Mouse (Mus musculus): ENCODE measurements around the gene Zfp791. TPM values are rescaled to one million over a fixed set of nuclear protein-coding genes. Genes with fewer than 3 reads are reported as not detected.
"Not testable (repeated sequence)": the region's sequence is repeated elsewhere in the genome, so short reads cannot be mapped to it uniquely, and the experiment has no call there.

The Zfp791 gene
- 1 to 10 TPM; 1.6 to 2.6 TPM for total RNA-seq (2021)
- polyA plus RNA-seq (2012; rRNA removed) = 1.00 and 1.2 TPM in 2 replicates
- long read RNA-seq = 0 reads

- intact Hi-C loops (cut with DNase I) = no loop called here
- no peak within 1 kb of the TSS for H3K9ac ChIP-seq (ENCODE audit: low read depth, low read length)
- H3K4me1 ChIP-seq (ENCODE audit: control insufficient read depth, insufficient read depth, low read length) = no peaks in the 10 kb centered on the region
- no peaks in the 10 kb centered on the region for H3K79me2 ChIP-seq (replicated peaks; ENCODE audit: control insufficient read depth, insufficient read depth, low read length)
- 77% methylated on average over 3 of the region's 3 CpGs for WGBS
- DNase-seq = no peak
- TF ChIP-seq EP300 (IDR thresholded peaks at IDR 0.05; ENCODE audit: insufficient read depth, low read depth, low read length) = no peak
- TF ChIP-seq POLR2A (IDR thresholded peaks at IDR 0.05; ENCODE audit: insufficient read depth, low read depth, low read length) = no peak
- no peak for TF ChIP-seq CTCF (IDR thresholded peaks at IDR 0.05)
- H3K4me3 ChIP-seq = no peak within 1 kb of the TSS
- no peak within 1 kb of the TSS for H3K27ac ChIP-seq
- no peaks in the 10 kb centered on the region for H3K27me3 ChIP-seq (ENCODE audit: control insufficient read depth, insufficient read depth, low read length)
- H3K36me3 ChIP-seq (ENCODE audit: control insufficient read depth, insufficient read depth, low read length) = no peaks in the 10 kb centered on the region
Measured at GRCm38 (mm10) chr8:85122995-85123394, at the start of gene Zfp791. Gene Zfp791 (minus strand): TSS chr8:85123095.

- Histone ChIP-seq H3K36me3 (ENCODE audit: control insufficient read depth, insufficient read depth, low read length) (no peaks in the 10 kb centered on the region), H3K4me1 (ENCODE audit: control insufficient read depth, insufficient read depth, low read length) (no peaks in the 10 kb centered on the region), H3K27ac (no peak overlapping the region), H3K9ac (ENCODE audit: low read depth, low read length) (no peak overlapping the region), H3K27me3 (ENCODE audit: control insufficient read depth, insufficient read depth, low read length) (no peaks in the 10 kb centered on the region), H3K79me2 (replicated peaks; ENCODE audit: control insufficient read depth, insufficient read depth, low read length) (no peaks in the 10 kb centered on the region), H3K4me3 (no peak overlapping the region)
- intact Hi-C loops (cut with DNase I) = loop anchor here (2.0 kb wide), 1 partner anchor 94 kb away; no protein-coding TSS in a partner anchor
- DNase-seq = peak; percentile 15 to 31
- TF ChIP-seq POLR2A (IDR thresholded peaks at IDR 0.05; ENCODE audit: insufficient read depth, low read depth, low read length) = no peak
- peak; percentile 56 for TF ChIP-seq CTCF (IDR thresholded peaks at IDR 0.05)
- 19% methylated on average over 14 of the region's 14 CpGs for WGBS
Measured at GRCm38 (mm10) chr8:85171291-85171690, 48.4 kb upstream of the Zfp791 start.

- H3K27ac ChIP-seq = no peak within 1 kb of the TSS
- no peaks in the 10 kb centered on the region for H3K27me3 ChIP-seq (ENCODE audit: control insufficient read depth, insufficient read depth, low read length)
- H3K79me2 ChIP-seq (replicated peaks; ENCODE audit: control insufficient read depth, insufficient read depth, low read length) = no peaks in the 10 kb centered on the region
- no peak within 1 kb of the TSS for H3K9ac ChIP-seq (ENCODE audit: low read depth, low read length)
- H3K36me3 ChIP-seq (ENCODE audit: control insufficient read depth, insufficient read depth, low read length) = no peaks in the 10 kb centered on the region
- no peak for DNase-seq
- WGBS = 73% methylated on average over 3 of the region's 3 CpGs
- H3K4me1 ChIP-seq (ENCODE audit: control insufficient read depth, insufficient read depth, low read length) = no peaks in the 10 kb centered on the region
- TF ChIP-seq POLR2A (IDR thresholded peaks at IDR 0.05; ENCODE audit: insufficient read depth, low read depth, low read length) = no peak
- no peak for TF ChIP-seq EP300 (IDR thresholded peaks at IDR 0.05; ENCODE audit: insufficient read depth, low read depth, low read length)
- TF ChIP-seq CTCF (IDR thresholded peaks at IDR 0.05) = no peak
- intact Hi-C loops (cut with DNase I) = no loop called here
- H3K4me3 ChIP-seq = no peak within 1 kb of the TSS
Measured at GRCm38 (mm10) chr8:85151624-85152023, 28.7 kb upstream of the Zfp791 start, which contains the start of gene Cks1brt. Gene Cks1brt (plus strand): TSS chr8:85151924.

- Histone ChIP-seq H3K4me1 (ENCODE audit: control insufficient read depth, insufficient read depth, low read length) (no peaks in the 10 kb centered on the region), H3K36me3 (ENCODE audit: control insufficient read depth, insufficient read depth, low read length) (no peaks in the 10 kb centered on the region), H3K4me3 (no peak overlapping the region), H3K79me2 (replicated peaks; ENCODE audit: control insufficient read depth, insufficient read depth, low read length) (no peaks in the 10 kb centered on the region), H3K27me3 (ENCODE audit: control insufficient read depth, insufficient read depth, low read length) (no peaks in the 10 kb centered on the region), H3K27ac (no peak overlapping the region), H3K9ac (ENCODE audit: low read depth, low read length) (no peak overlapping the region)
- TF ChIP-seq CTCF (IDR thresholded peaks at IDR 0.05) (no peak), EP300 (IDR thresholded peaks at IDR 0.05; ENCODE audit: insufficient read depth, low read depth, low read length) (no peak), POLR2A (IDR thresholded peaks at IDR 0.05; ENCODE audit: insufficient read depth, low read depth, low read length) (no peak)
- 74% methylated on average over 4 of the region's 4 CpGs for WGBS
- peak in 1 of 2 experiments; percentile 13 for DNase-seq
- intact Hi-C loops (cut with DNase I) = no loop called here
Measured at GRCm38 (mm10) chr8:85142516-85142915, 19.6 kb upstream of the Zfp791 start.

- intact Hi-C loops (cut with DNase I); H3K9ac ChIP-seq (ENCODE audit: low read depth, low read length); H3K27ac ChIP-seq; H3K36me3 ChIP-seq (ENCODE audit: control insufficient read depth, insufficient read depth, low read length); H3K4me3 ChIP-seq; H3K27me3 ChIP-seq (ENCODE audit: control insufficient read depth, insufficient read depth, low read length); DNase-seq; H3K79me2 ChIP-seq (replicated peaks; ENCODE audit: control insufficient read depth, insufficient read depth, low read length); H3K4me1 ChIP-seq (ENCODE audit: control insufficient read depth, insufficient read depth, low read length): not testable (repeated sequence)
- 89% methylated on average over 2 of the region's 2 CpGs for WGBS
Measured at GRCm38 (mm10) chr8:85135690-85136089, 12.8 kb upstream of the Zfp791 start.

GRCm38 (mm10) chr8:85132335-85132734, 9.4 kb upstream of the Zfp791 start:
- no peaks in the 10 kb centered on the region for H3K4me1 ChIP-seq (ENCODE audit: control insufficient read depth, insufficient read depth, low read length)
- DNase-seq = no peak
- H3K36me3 ChIP-seq (ENCODE audit: control insufficient read depth, insufficient read depth, low read length) = no peaks in the 10 kb centered on the region
- no peak overlapping the region for H3K4me3 ChIP-seq
- H3K27ac ChIP-seq = no peak overlapping the region
- WGBS = 94% methylated on average over 1 of the region's 1 CpGs
- no peak for TF ChIP-seq EP300 (IDR thresholded peaks at IDR 0.05; ENCODE audit: insufficient read depth, low read depth, low read length)
- no peak for TF ChIP-seq CTCF (IDR thresholded peaks at IDR 0.05)
- no peak for TF ChIP-seq POLR2A (IDR thresholded peaks at IDR 0.05; ENCODE audit: insufficient read depth, low read depth, low read length)
- intact Hi-C loops (cut with DNase I) = no loop called here
- no peaks in the 10 kb centered on the region for H3K79me2 ChIP-seq (replicated peaks; ENCODE audit: control insufficient read depth, insufficient read depth, low read length)
- no peak overlapping the region for H3K9ac ChIP-seq (ENCODE audit: low read depth, low read length)
- no peaks in the 10 kb centered on the region for H3K27me3 ChIP-seq (ENCODE audit: control insufficient read depth, insufficient read depth, low read length)
